Mouse (Mus musculus) left cerebral cortex, adult 9 months (tissue): ENCODE results near the gene Cryba2.
A peak's percentile ranks its signal among the peaks of the same experiment; 100 is the strongest.

Source experiments
- DNase-seq, 2 experiments: peaks; one replicate each; pipeline ENCODE4 v3.0.0; 2022; ENCODE audit warnings: low spot score in 2 of 2

Gene Cryba2

GRCm38 (mm10) chr1:74893134-74893855 lies at the start of gene Cryba2:
Cryba2 (minus strand) TSS chr1:74893143.
- DNase-seq: peak in 1 of 2 experiments; percentile 41

DNA sequence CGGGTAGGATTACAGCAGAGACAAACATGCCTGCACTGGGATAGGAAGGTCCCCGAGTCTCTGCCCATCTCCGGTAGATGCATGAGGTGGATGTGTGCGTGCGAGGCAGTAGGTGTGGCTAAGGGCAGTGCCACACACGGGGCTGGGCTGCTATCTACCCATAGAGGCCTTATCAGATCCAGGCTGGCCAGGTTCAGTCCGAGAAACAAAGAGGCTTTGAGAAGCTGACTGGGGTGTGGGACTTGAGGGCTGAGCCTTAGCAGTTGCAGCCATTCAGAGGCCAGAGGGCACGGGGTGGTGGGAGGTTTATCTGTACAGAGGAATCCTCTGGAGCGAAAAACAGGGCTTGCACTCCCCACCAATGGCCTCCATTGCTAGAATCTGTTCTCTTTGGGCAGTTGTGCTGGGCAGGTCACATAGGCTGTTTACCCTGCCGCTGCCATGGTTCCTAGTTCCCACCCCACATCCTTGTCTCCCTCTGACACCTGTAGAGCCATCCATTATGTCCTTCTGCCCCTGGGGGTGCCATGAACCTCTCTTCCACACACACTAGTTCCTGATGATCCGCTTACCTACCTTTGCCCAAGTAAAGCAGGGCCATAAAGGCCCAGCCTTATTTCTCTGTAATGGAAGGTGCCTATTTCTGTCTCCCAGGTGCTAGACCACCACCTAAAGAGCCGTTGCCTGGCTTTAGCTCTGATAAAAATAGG lies 48.9 kb upstream of the Cryba2 start:
- no peak for DNase-seq

GRCm38 (mm10) chr1:74939762-74940161 lies 46.8 kb upstream of the Cryba2 start:
- DNase-seq: no peak

DNA sequence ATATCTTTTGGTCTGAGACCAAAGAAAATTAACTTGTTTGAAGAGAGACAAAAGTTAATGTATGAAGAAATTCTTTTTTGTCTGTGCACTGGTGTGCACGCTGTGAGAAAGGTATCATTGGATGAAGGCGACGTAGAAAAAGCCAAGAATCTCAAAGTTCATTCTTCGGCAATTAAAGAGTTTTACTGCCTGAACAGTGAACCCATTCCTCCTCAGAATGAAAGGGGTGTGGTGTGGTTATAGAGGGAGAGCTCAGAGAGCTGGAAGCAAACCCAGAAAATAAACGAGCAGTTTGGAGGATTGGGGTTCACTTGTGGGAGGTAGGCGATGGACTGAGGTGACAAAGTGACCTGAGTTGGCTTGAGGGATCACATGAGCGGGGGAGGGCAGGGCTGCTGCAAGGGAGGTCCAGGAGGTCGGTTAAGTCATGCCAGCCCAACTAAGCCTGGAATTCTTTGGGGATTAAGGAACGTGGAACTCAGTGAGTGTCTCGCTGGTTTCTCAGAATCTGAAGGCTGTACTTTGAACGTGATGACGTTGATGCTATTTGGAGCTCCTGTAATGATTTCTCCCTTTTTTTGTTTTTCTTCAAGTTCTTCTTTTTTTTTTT lies 43.4 kb upstream of the Cryba2 start:
- DNase-seq: no peak

DNA sequence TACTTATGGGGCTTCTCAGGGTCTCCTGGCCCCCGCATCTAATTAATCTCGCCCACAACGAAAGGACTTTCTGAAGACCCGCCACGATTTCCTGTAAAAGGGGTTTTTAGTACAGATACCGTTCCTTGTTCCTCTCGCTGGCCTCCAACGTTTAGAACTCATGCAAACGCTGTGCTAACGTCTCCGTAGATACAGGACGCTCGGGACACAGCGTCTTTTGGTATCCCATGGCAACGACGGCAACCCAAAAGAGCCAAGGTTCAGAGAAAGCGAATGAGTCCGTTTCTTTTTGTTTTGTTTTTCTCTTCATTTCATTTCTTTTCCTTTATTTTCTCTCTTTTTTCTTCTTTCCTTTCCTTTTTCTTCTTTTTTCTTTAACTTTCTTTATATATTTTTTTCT lies 42.5 kb upstream of the Cryba2 start, which contains the start of gene Cfap65:
Gene Cfap65, minus strand, starts transcription at position 198 of the 400 bp plus-strand sequence.
- peak in 1 of 2 experiments; percentile 74 for DNase-seq

GRCm38 (mm10) chr1:74927621-74928296 lies 34.8 kb upstream of the Cryba2 start:
- DNase-seq: no peak

GRCm38 (mm10) chr1:74926721-74927120 lies 33.8 kb upstream of the Cryba2 start:
- DNase-seq: peak in 1 of 2 experiments; percentile 55

- DNase-seq: no peak
These were observed 31.5 kb upstream of the Cryba2 start for GRCm38 (mm10) chr1:74924464-74924863.

- DNase-seq: no peak
These were observed 22.8 kb upstream of the Cryba2 start for GRCm38 (mm10) chr1:74915706-74916105.

- DNase-seq: no peak
These were observed 9.2 kb upstream of the Cryba2 start for GRCm38 (mm10) chr1:74902191-74902590.

GRCm38 (mm10) chr1:74901686-74902085 lies 8.7 kb upstream of the Cryba2 start:
- peak in 1 of 2 experiments; percentile 61 for DNase-seq

GRCm38 (mm10) chr1:74900341-74901285 lies 7.7 kb upstream of the Cryba2 start:
- DNase-seq: no peak

- DNase-seq: no peak
These were observed 5.9 kb upstream of the Cryba2 start for GRCm38 (mm10) chr1:74898656-74899431.

GRCm38 (mm10) chr1:74897976-74898375 lies 5.0 kb upstream of the Cryba2 start:
- no peak for DNase-seq

- peak in 1 of 2 experiments; percentile 54 for DNase-seq
These were observed 2.0 kb upstream of the Cryba2 start for GRCm38 (mm10) chr1:74894966-74895365.

DNA sequence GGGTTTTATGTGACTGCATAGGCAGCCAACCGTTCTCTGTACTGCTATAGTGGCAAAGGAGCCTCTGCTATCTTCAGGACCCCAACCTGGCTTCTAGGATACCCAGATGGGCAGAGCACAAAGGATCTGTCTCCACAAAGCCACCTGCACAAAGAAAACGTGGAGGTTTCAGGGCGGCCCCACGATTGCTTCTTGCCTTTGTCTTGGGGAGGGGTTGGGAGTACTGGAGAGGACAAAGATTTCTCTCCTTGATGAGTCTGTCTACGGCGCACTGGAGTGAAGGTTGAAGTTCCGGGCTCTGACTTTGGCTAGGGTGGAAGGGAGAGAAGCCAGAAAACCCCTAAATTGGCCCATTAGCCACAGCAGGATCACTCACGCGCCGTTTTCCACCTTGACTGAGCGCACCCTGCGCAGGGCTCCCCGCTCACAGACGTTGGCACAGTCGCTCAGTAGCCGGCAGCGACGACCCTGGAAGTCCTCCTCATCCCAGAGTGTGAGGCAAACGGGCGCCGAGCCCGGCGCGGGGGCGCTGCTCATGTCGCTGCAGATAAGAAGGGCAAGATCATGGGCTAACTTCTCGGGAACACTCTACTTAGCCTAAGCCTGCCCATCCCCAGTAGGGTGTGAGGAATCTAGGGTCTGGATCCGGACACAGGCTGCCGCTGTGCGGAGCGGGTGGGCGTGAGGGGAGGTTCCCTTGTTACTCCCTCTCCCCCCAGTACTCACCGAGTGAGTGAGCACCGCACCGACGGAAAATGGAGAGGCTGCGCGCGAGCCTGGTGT lies 401 bp downstream of the Cryba2 start:
- no peak for DNase-seq

- no peak for DNase-seq
These were observed 1.4 kb downstream of the Cryba2 start for GRCm38 (mm10) chr1:74891513-74891912.

DNA sequence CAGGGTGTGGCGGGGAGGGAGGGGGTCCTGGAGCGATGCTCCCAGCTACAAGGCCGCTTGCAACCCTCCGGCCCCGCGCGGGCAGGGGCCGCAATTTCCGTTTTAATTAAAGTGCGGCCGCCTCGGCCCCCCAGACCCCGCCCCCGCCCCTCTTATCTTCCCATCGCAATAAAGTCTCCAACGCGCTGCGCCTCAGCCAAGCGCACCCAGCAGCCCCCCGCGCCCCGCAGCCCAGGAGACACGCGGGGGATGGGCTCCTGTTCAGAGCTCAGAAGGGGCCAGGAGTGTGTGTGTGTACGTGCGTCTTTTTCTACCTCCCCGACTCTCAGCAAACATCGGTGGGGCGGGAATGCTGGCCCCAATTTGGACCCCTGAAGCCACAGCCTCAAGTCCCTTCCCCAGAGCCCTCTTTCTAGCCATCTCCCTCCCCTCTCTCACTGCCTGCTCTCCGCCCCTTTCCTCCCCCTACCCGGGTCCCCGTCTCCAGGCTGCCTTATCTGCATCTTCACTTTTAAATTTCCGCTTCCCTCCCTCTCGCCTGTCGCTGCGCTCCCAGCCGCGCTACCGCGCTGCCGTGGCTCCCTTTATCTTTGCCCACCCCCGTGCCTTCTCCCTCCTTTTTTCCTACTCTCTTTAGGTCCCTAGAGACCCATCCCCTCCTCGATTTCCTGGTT lies 7.4 kb downstream of the Cryba2 start, which contains the start of gene Fev:
Gene Fev, minus strand, starts transcription at position 51 of the 674 bp plus-strand sequence.
- no peak for DNase-seq
